Mouse (Mus musculus): Measurements from ENCODE around the gene P2rx4. TPM values are rescaled to one million over a fixed set of nuclear protein-coding genes. Genes with fewer than 3 reads are reported as not detected.

The P2rx4 gene
- polyA plus RNA-seq, 1 experiment from 2014 or later = 16.6 TPM

DNA sequence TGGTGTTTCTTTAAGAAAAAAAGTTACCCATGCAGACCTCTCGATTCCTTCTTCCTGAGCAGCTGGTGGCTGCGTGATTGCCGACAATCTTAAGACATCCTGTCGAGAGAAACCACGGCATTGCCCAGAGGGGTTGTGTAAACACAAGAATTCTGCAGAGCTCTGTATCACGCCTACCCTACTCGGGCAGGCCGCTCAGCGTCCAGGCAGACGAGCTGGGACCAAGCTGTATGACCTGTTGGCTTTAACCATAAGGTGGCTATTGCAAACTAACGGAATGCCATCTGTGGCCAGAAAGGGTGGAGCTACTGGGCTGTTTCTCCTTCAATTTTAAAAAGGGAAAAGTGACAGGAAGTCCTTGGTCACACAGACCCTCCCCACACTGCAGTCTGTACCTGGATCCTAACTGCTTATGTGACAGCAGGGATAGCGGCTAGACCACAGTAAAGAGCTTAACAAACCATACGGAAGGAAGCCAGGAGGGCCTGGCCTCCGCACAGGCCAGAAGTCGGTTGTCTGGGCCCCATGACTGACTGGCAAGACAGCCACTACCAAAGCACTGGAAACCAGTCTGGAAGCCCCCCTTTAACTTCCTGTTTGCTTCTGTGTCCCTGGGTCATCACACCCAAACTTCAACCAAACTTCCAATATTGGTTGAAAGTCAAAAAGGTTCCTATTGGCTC lies 24.8 kb downstream of the P2rx4 start:
- Histone ChIP-seq H3K4me3 (no peak overlapping the region), H3K27me3 (no peaks in the 10 kb centered on the region), H3K4me2 (peak overlapping the region; percentile 29; the same call in 1 of the 2 replicates), H3K9ac (no peak overlapping the region), H3K4me1 (peaks cover 16% of the 10 kb centered on the region), H3K36me3 (peaks cover 4% of the 10 kb centered on the region; the same call in 1 of the 2 replicates), H3K9me3 (no peaks in the 10 kb centered on the region), H3K27ac (peak overlapping the region; percentile 85)
- ATAC-seq (ENCODE audit: borderline replicate concordance, extremely low read depth, low FRiP score, low TSS enrichment) = peak; percentile 80
- 12% methylated on average over 15 of the region's 15 CpGs for WGBS

DNA sequence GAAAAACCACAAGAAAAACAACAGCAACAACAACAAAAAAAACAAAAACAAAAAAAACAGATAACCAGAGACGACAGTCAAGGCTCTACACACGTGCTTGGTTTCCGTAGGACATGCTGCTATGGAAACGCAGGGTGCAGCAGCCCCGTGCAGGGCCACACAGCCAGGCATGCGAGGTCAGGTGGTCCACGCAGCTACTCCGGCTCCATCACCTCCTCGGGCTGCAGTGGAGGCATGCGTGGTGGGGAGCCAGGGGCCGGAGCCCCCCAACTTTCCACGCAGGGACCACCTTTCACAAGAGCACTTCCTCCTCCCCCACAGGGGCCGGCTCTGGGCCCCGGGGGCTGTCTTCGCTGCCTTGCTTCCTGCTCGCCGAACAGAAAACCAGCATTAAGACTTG lies 26.5 kb downstream of the P2rx4 start:
- Histone ChIP-seq H3K36me3 (peaks cover 4% of the 10 kb centered on the region; the same call in 1 of the 2 replicates), H3K4me3 (no peak overlapping the region), H3K9me3 (no peaks in the 10 kb centered on the region), H3K27me3 (no peaks in the 10 kb centered on the region), H3K4me1 (peaks cover 16% of the 10 kb centered on the region), H3K4me2 (no peak overlapping the region), H3K9ac (no peak overlapping the region), H3K27ac (no peak overlapping the region)
- no peak for ATAC-seq (ENCODE audit: borderline replicate concordance, extremely low read depth, low FRiP score, low TSS enrichment)
- 61% methylated on average over 17 of the region's 17 CpGs for WGBS

DNA sequence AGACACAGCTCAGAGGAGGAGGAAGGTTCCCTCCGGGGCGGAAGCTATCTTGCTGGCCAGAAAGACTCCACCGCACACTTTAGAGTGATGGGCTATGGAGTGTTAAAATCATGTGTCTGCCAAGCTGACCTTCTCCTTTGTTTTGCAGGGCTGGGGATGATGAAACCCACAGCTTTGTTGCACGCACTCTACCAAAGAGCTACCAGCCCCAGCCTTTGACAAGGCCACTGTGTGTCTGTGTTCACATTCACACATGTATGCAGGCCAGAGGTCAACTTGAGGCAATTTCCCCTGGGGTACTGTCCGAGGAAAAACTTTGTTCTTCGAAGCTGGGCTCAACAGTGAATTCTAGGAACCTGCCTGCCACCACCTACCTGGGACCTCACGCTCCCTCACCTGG lies 28.5 kb downstream of the P2rx4 start:
- H3K9me3 ChIP-seq = no peaks in the 10 kb centered on the region
- no peaks in the 10 kb centered on the region for H3K27me3 ChIP-seq
- peaks cover 7% of the 10 kb centered on the region; the same call in 1 of the 2 replicates for H3K36me3 ChIP-seq
- no peak overlapping the region for H3K4me3 ChIP-seq
- ATAC-seq (ENCODE audit: borderline replicate concordance, extremely low read depth, low FRiP score, low TSS enrichment) = no peak
- no peak overlapping the region for H3K4me2 ChIP-seq
- 83% methylated on average over 7 of the region's 7 CpGs for WGBS
- no peak overlapping the region for H3K27ac ChIP-seq
- no peak overlapping the region for H3K9ac ChIP-seq
- peaks cover 16% of the 10 kb centered on the region for H3K4me1 ChIP-seq

DNA sequence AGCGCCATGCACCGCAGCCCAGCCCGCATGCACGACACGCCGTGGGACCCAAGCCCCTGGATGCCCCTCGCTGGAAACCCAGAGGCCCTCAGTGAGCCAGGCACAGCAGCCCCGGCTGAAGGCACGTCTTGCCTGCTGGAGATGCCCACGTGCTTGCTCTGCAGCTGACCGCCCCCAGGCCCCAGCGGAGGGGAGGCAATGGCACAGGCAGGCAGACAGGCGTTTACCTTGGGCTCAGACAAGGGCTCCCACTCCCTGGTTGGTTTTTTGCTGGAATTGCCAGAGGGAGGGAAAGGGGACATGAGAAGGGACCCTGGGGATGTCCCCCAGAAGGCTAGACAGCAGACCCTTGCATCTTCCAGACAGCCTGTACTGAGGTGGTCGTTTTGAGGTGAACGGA lies 29.4 kb downstream of the P2rx4 start:
- ATAC-seq (ENCODE audit: borderline replicate concordance, extremely low read depth, low FRiP score, low TSS enrichment) = no peak
- no peak overlapping the region for H3K4me2 ChIP-seq
- no peak overlapping the region for H3K9ac ChIP-seq
- 90% methylated on average over 15 of the region's 15 CpGs for WGBS
- H3K36me3 ChIP-seq = peaks cover 13% of the 10 kb centered on the region
- peaks cover 11% of the 10 kb centered on the region for H3K4me1 ChIP-seq
- no peak overlapping the region for H3K4me3 ChIP-seq
- no peak overlapping the region for H3K27ac ChIP-seq
- H3K27me3 ChIP-seq = no peaks in the 10 kb centered on the region
- no peaks in the 10 kb centered on the region for H3K9me3 ChIP-seq

DNA sequence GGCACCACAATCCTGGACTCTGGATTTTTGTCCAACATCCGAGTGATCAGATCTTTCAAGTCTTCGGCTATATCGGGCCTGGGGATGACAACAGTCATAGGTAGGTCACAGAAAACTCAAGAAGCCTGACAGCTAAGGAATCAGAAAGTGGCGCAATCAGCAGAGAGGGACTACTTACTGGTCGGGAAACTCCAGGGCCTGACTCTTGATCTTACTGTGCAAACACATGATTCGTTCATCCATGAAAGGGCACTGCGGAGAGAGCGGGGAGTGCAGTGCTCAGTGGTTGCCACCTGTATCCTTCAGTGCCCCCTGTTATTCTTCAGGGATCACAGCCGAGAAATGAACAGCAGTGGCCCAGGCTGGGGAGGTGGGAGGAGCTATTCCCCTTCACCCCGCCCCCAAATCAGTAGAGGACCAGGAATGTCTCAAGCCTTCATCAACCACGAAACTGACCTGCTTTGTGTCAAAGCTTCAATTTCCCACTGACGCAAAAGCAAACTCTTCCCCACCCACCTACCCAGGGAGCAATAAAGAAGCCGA lies 36.6 kb downstream of the P2rx4 start:
- no peak overlapping the region for H3K4me3 ChIP-seq
- H3K27me3 ChIP-seq = no peaks in the 10 kb centered on the region
- no peak overlapping the region for H3K4me2 ChIP-seq
- no peaks in the 10 kb centered on the region for H3K9me3 ChIP-seq
- 75% methylated on average over 13 of the region's 13 CpGs for WGBS
- no peak overlapping the region for H3K9ac ChIP-seq
- no peak for ATAC-seq (ENCODE audit: borderline replicate concordance, extremely low read depth, low FRiP score, low TSS enrichment)
- H3K36me3 ChIP-seq = peaks cover 32% of the 10 kb centered on the region
- H3K4me1 ChIP-seq = no peaks in the 10 kb centered on the region
- H3K27ac ChIP-seq = no peak overlapping the region

DNA sequence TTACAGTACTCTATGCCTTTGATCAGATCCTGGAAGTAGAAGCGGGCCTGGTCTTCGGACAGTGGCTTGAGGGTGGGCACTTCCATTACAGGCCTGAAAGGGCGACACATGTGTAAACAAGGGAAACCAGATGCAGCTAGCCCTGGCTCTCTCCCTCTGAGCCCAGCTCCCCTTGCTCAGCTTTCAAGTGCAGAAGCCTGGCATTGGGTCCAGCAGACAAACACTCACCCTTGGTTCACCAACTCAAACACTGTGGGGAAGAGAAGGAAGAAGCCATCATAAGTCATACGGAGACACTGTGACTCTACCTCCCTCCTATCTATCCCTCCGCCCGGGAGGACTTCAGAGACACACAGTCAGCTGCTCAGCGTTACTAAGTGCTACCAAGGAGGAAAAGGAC lies 40.6 kb downstream of the P2rx4 start:
- H3K36me3 ChIP-seq = peaks cover 19% of the 10 kb centered on the region
- H3K9ac ChIP-seq = no peak overlapping the region
- ATAC-seq (ENCODE audit: borderline replicate concordance, extremely low read depth, low FRiP score, low TSS enrichment) = no peak
- H3K27ac ChIP-seq = no peak overlapping the region
- no peaks in the 10 kb centered on the region for H3K27me3 ChIP-seq
- H3K4me1 ChIP-seq = no peaks in the 10 kb centered on the region
- no peaks in the 10 kb centered on the region for H3K9me3 ChIP-seq
- no peak overlapping the region for H3K4me2 ChIP-seq
- no peak overlapping the region for H3K4me3 ChIP-seq
- 71% methylated on average over 7 of the region's 7 CpGs for WGBS

DNA sequence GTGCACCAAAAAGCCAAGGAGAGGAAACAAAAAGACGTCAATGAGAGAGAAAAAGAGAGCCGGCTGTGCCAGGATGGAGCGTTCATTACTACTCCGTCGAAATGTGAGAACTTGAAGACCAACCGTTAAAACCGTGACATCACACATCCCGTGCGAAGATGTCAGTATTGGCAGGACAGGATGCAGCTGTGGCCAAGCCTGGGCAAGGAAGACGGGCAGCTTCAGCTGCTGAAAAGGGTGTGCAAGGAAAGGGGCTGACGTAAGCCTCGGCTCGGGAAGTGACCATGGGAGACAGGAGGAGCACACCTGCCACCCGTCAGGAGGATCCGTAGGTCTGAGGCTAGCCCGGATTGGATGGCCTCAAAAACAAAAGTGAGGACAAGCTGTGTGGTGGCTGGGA lies 47.1 kb downstream of the P2rx4 start:
- Histone ChIP-seq H3K27ac (no peak overlapping the region), H3K36me3 (peaks cover 35% of the 10 kb centered on the region), H3K9me3 (no peaks in the 10 kb centered on the region), H3K4me2 (no peak overlapping the region), H3K4me3 (no peak overlapping the region), H3K9ac (no peak overlapping the region), H3K27me3 (no peaks in the 10 kb centered on the region), H3K4me1 (no peaks in the 10 kb centered on the region)
- no peak for ATAC-seq (ENCODE audit: borderline replicate concordance, extremely low read depth, low FRiP score, low TSS enrichment)
- WGBS = 67% methylated on average over 16 of the region's 16 CpGs

DNA sequence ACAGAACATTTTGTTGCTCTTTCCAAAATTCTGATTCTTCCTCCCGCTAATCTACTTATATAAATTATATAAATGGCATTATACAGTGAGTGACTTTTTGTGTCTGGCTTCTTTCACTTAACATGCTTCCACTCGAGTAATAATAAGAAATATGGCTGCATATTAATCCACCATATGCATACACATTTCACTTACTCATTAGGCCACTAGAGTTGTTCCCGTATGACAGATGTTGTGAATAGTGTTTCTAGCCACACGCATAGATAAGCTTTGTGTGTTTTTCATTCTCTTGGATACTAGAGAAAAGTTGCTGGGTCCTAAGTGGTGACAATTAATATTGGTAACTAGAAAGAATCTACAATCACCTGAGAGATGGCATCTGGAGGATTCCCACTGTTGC lies 48.3 kb downstream of the P2rx4 start:
- Histone ChIP-seq H3K9ac (no peak overlapping the region), H3K4me3 (no peak overlapping the region), H3K36me3 (peaks cover 35% of the 10 kb centered on the region), H3K4me1 (no peaks in the 10 kb centered on the region), H3K27me3 (no peaks in the 10 kb centered on the region), H3K9me3 (no peaks in the 10 kb centered on the region), H3K27ac (no peak overlapping the region), H3K4me2 (no peak overlapping the region)
- ATAC-seq (ENCODE audit: borderline replicate concordance, extremely low read depth, low FRiP score, low TSS enrichment) = no peak
- WGBS = 91% methylated on average over 4 of the region's 4 CpGs

DNA sequence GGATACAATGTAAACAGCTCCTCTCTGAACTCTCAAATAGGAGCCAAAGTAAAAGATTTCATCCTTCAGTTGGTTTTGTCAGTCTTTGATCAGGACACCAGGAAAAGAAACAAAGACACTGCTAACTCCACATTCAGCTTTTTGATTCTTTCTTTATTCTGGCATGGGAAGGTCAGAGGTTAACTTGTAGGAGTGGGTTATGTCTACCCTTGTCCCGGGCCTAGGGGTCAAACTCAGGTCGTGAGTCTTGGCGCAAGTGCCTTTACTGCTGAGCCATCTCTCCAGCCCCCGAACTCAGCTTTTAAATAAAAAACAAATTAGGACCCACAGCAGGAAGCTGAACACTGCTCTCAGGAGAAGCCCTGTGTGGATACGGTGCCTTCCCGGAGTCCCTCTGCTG lies 48.8 kb downstream of the P2rx4 start:
- WGBS = 59% methylated on average over 6 of the region's 6 CpGs
- H3K4me3 ChIP-seq = no peak overlapping the region
- H3K9me3 ChIP-seq = no peaks in the 10 kb centered on the region
- H3K4me1 ChIP-seq = no peaks in the 10 kb centered on the region
- H3K36me3 ChIP-seq = peaks cover 35% of the 10 kb centered on the region
- H3K4me2 ChIP-seq = no peak overlapping the region
- no peak overlapping the region for H3K27ac ChIP-seq
- no peak overlapping the region for H3K9ac ChIP-seq
- H3K27me3 ChIP-seq = no peaks in the 10 kb centered on the region
- no peak for ATAC-seq (ENCODE audit: borderline replicate concordance, extremely low read depth, low FRiP score, low TSS enrichment)

DNA sequence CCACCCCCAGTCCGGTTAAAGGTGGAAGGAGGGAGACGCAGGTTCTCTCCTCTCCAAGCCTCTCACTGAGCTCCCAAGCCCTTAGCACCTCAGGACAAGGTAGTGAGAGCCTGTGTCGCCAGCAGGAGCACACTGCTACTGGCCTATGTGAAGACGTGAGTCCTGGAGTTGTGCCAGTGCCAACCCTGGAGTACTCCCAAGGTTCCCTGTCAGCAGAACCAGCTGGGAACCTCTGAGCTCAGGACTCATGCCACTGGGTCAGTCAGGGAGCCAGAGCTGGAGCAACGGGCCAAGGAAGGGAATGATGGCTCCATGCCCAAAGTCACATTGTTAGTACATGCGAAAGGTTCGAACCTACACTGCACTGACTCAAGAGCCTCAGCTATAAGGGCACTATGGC lies 49.3 kb downstream of the P2rx4 start:
- ATAC-seq (ENCODE audit: borderline replicate concordance, extremely low read depth, low FRiP score, low TSS enrichment) = no peak
- H3K36me3 ChIP-seq = peaks cover 35% of the 10 kb centered on the region
- H3K27me3 ChIP-seq = no peaks in the 10 kb centered on the region
- H3K27ac ChIP-seq = no peak overlapping the region
- no peak overlapping the region for H3K4me2 ChIP-seq
- H3K4me3 ChIP-seq = no peak overlapping the region
- H3K9me3 ChIP-seq = no peaks in the 10 kb centered on the region
- H3K4me1 ChIP-seq = no peaks in the 10 kb centered on the region
- 86% methylated on average over 7 of the region's 7 CpGs for WGBS
- H3K9ac ChIP-seq = no peak overlapping the region

DNA sequence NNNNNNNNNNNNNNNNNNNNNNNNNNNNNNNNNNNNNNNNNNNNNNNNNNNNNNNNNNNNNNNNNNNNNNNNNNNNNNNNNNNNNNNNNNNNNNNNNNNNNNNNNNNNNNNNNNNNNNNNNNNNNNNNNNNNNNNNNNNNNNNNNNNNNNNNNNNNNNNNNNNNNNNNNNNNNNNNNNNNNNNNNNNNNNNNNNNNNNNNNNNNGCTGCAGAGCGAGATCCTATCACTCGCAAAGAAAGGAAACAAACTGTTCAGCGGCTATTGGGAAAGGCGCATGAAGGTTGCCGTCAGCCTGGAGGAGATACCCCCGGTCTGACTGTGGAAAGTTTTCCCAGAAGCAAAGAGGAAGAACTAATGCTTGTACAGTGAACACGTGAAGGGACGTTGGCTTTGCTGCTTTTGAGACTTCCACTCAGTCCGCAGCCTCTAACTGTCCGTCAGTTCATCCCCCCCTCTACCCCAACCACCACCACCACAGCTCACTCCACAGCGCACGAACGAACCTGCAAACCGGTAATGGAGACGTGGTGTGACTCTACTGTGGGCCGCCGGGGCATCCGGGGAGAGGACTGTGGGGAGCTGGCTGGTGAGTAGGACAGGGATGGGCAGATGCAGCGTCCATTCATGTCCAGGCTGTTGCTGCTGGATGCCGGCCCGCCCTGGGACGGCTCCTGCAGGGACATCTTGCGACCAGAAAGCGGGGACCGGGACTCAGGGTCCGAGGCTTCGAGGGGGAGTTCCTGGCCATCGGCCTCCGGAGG lies 56.1 kb downstream of the P2rx4 start:
- no peaks in the 10 kb centered on the region for H3K27me3 ChIP-seq
- H3K36me3 ChIP-seq = peaks cover 6% of the 10 kb centered on the region; the same call in 1 of the 2 replicates
- H3K4me2 ChIP-seq = peak overlapping the region; percentile 41
- no peak overlapping the region for H3K9ac ChIP-seq
- H3K9me3 ChIP-seq = no peaks in the 10 kb centered on the region
- H3K4me3 ChIP-seq = 0 out of 2 replicates have a peak overlapping the region, but pooled peaks have one; percentile 2
- peaks cover 9% of the 10 kb centered on the region for H3K4me1 ChIP-seq
- 50% methylated on average over 29 of the region's 29 CpGs for WGBS
- H3K27ac ChIP-seq = peak overlapping the region; percentile 81
- peak; percentile 12; the same call in 1 of the 2 replicates for ATAC-seq (ENCODE audit: borderline replicate concordance, extremely low read depth, low FRiP score, low TSS enrichment)

DNA sequence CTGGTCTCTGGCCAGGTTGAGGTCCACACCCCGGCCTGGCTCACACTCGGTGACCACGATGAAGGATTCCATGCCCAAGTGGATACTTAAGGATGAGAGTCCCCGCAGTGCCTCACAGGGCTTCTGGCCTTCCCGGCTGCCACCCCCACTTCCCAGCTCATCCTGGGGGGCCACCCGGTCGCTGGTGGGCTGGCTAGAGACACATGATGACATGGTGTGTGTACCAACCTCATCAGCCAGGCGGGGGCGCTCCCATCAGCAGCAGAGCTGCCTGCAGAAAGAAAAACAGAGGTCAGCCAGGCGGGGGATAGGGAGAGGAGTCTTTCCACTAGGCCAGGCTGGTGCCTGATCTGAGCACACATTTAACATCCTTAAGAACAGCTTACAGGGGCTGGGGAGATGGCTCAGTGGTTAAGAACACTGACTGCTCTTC lies 56.7 kb downstream of the P2rx4 start:
- peaks cover 9% of the 10 kb centered on the region for H3K4me1 ChIP-seq
- H3K9ac ChIP-seq = no peak overlapping the region
- peak overlapping the region; percentile 41 for H3K4me2 ChIP-seq
- H3K27me3 ChIP-seq = no peaks in the 10 kb centered on the region
- H3K27ac ChIP-seq = peak overlapping the region; percentile 81
- H3K9me3 ChIP-seq = no peaks in the 10 kb centered on the region
- 36% methylated on average over 10 of the region's 10 CpGs for WGBS
- ATAC-seq (ENCODE audit: borderline replicate concordance, extremely low read depth, low FRiP score, low TSS enrichment) = no peak; the same call in 1 of the 2 replicates
- peaks cover 4% of the 10 kb centered on the region; the same call in 1 of the 2 replicates for H3K36me3 ChIP-seq
- 0 out of 2 replicates have a peak overlapping the region, but pooled peaks have one; percentile 2 for H3K4me3 ChIP-seq

All from lung, embryonic 15.5 days (tissue).